Mouse (Mus musculus) MN1 (cell line): ENCODE results near the gene Rbms3.

Experiments used
- DNase-seq: peaks from one replicate; pipeline ENCODE4 v3.0.0-alpha.2; 2016; ENCODE audit warnings: low spot score

The Rbms3 gene

DNA sequence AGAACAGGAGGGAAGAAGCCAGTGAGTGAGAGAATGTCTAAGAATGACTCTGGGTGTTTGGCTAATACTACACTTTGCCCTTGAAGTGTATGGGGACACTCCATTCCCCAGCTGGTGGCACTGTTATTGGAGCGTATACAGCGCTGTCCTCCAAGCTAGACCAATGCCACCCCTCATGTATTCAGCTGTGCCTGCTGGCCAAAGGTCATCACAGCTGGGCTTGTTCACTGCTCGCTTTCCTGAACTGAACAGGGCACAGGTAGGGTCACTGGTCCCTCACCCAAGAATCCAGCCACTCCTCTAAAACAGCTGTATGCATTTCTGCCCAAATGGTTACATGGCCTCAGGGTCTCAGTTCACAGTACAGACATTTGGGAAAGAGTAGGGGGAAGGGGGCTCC lies 253.9 kb downstream of the Rbms3 start:
- DNase-seq, result no peak

DNA sequence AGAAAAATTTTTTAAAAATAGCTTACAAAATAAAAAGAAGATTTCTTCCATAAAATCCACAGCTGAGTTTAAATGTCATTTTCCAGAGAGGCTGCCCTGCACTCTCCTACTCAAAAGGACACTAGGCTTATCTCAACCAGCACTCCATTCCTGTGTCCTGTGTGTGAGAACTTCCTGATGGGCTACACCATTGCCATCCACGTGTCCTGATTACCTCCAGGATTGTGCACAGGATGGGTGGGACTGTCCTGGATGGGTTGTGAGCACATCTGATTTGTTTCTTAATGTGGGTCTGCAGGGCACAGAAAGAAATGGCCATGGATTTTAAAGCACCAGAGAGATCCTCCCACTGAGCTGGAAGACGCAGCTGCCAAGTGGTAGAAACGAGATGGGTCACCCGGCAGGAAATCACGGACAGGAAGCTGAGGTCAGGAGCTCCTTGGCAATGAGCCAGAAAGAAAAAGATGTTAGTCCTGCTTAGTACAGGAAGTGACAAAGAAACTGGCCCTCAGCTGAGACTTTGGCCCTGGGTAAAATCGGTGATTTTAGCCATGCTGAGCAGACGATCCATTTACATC lies 256.5 kb downstream of the Rbms3 start:
- DNase-seq, result peak; percentile 66

DNA sequence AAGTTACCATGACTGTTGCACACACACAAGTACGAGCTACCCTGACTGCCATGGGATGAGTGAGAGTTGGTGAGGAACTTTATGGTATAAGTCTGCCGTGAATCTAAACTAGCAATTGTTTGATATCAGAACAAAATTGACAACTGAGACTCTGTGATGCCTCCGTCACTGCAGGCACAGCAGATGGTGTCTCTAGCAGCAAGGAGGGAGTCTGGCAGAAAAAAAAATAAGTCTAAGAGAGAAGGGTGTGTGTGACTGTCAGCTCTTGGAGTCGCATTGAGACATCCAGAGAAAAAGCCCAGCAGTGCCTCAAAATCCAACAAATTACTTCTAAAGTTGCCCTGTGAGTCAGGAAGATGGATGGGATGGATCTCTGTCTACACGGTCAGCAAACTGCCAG lies 257.7 kb downstream of the Rbms3 start:
- no peak for DNase-seq

DNA sequence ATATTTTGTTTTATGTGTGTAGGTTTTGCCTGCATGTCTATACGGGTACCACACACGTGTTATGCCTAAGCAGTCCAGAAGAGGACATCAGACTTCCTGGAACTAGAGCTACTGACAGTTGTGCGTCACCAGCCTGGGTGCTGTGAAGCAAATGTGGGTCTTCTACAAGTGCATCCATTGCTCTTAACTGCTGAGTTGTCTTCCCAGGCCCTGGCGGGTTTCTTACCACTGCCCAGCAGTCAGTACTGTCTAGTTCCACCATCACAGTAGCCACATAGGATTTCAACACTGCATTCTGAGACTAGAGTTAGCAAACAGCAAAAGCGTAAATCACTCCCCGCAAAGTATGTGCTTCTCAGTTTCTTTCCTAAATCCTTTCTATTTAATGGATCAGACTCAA lies 259.6 kb downstream of the Rbms3 start:
- no peak for DNase-seq

DNA sequence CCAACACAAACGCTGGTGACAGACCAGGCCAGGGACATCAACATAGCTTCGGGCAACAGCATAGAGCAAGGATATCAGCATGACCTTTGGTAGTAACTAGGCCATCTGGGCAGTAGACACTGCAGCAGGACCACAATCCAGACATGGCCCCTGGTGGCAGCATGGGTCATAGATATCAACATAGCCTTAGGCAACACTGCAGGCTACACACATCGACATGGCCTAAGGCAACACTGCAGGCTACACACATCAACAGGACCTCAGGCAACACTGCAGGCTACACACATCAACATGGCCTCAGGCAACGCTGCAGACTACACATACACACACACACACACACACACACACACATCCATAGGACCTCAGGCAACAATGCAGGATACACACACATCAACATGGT lies 261.7 kb downstream of the Rbms3 start:
- no peak for DNase-seq

DNA sequence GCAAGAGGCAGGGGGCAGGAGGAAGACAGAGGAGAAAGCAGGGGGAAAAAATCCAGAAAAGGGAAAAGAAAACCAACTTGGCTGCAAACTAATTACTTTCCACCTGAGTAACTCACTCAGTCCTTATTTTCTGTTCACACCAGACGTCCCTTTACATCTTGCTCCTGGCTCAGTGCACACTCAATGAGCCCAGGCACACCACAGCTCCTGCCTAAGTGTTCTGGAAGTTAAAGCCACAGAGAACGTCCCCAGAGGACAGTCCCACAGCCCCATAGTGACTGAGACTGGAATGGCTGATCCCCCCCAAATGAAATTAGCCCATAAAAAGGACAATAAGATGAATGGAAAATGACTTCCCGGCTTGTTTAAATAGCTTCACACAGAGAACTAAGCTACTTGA lies 265.1 kb downstream of the Rbms3 start:
- no peak for DNase-seq

DNA sequence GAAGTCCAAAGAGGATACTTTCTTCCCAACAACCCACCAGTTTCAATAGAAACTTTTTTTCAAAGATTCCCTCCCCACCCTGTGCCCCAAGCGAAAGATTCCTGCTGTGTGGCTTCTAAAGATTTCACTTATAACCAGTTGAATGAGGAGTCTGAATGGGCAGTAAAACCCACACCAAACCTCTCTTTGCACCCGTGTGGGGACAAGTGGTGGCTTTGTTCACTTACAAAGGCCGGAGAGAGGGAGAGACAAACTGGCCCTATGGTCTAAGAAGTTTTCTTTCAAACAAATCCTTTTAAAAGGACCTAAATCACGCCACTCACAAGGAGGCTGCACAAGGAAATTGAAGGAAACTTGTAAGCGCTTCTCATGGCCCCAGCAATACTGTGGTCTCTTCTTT lies 268.3 kb downstream of the Rbms3 start:
- no peak for DNase-seq

DNA sequence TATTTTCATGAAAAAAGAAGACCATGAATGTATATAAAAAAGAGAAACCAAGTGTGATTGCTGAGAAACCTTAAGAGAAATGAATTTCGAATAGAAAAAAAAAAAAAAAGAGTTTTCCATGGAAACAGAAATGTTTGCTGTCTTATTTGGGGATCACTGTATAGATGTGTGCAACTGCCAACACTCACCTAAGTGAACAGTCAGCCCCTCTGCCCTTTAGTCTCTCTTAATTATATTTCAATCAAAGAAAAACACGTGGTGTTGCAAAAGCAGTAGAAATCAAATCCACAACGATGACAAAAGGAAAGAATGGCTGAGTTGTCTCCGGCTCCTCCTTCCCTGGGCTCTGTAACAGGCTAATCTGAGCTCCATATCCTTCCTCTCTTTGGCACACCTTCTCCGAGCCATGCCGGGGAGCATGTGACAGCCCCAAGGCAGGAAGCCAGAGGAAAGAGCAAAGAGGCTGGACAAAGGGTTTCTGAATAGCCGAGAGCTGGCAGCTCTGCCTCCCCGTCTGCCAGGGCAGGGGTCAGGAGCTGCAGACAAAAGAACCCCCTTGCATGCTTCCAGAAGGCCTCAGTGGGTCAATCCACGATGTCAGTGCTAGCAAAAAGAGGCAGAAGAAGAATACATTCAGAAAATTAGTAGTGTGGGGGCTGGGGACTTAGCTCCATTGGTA lies 272.8 kb downstream of the Rbms3 start:
- DNase-seq, result peak; percentile 62

DNA sequence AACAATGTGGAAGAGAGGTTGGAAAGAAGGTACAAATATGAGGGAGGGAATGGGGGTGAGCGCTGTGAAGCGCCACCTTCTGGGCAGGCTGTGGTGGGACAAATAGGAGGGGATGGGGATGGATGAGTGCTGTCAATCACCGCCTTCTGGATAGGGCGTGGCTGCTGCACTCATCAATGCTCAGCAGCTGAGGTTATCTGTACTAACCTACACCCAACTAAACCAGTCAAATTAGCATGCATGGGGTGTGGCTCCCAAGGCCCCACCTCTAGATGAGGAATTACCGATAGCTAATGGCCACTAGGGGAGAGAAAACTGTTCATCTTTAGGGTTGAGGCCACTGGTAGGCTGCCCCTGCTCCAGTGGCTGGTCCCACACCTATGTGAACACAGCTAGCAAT lies 274.2 kb downstream of the Rbms3 start:
- DNase-seq, result no peak

DNA sequence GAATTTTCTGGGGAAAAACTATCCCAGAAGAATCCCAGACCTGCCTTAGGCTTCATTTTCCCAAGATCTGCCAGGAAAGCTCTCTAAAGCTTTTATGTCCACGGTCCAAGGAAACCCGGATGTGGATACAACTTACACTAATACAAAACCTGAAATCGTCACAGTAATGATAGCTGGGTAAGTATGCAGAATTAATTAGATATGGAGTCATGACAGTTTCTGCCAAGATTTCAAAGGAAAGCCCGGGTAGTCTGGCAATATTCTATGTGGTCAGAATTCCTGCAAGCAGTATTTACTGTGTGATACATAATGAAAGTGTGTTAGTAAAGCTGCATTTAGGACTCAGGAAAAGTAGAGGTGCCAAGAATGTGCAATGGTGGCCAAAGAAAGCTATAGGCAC lies 287.4 kb downstream of the Rbms3 start:
- no peak for DNase-seq

DNA sequence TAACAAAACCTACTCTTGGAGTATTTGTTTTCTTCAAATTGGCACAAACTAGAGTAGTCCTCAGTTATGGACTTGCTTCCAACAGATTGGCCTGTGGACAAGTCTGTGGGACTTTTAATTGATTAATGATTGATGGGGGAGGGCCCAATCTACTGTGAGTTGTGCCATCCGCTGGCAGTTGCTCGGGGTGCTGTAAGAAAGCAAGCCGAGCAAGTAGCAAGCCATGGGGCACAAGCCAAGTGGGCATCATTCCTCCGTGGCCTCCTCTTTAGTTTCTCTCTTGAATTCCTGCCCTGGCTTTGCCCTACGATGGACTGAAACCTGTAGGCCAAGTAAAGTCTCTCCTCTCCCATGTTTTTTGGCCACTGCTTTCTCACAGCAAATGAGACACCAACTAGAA lies 299.0 kb downstream of the Rbms3 start:
- no peak for DNase-seq

DNA sequence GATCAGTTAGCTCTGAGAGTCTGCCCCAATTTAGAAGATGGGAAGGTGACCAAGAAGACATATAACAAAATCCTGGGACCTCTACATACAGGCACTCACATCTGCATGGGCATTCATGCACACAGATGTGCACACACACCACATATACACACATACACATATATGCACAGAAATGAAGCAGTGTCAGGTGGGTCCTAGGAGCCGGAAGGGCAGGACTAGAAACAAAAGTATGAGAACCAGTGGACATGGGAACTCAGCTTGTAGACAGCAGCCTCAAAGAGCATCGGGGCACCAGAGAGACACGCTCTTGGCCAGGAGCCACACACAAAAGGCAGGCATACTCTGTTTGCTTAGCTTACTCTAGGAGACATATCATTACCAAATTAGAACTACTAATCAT lies 310.4 kb downstream of the Rbms3 start:
- DNase-seq, result peak; percentile 13

DNA sequence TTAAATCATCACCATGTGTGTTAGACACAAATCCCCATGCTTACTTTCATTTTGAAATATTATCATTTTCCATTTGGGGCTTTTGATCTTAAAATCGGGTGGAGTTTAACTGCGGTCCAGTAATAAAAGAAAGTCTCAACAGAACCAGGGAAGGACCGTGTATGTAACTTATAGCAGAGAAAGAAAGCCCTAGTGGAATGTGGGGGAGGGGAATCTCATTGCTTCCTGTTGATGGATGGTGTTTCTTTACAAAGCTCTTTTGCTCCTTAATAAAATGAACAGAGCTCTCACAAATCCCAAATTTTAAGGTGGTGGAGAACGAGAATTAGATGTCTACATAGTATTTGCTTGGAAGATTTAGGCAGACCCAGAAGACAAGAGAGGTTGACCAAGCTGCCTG lies 311.3 kb downstream of the Rbms3 start:
- DNase-seq, result no peak

DNA sequence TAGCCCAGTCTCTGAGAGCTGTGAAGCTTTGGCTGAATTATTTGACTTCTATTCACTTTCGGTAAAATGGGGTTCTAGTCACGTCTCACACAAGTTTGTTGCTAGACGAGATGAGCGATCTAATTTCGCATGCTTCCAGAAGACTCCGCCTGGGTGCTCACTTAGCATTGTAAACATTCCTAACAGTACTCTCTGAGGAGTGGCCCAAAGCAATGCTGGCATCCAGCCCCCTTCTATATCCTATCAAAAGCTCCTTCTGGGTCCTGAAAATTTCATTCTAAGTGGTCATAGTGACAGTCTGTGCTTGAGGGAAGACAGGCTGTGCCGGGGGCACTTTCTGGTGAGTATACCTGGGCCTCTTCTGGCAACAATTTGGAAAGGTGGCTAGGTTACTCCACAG lies 312.5 kb downstream of the Rbms3 start:
- DNase-seq, result no peak

DNA sequence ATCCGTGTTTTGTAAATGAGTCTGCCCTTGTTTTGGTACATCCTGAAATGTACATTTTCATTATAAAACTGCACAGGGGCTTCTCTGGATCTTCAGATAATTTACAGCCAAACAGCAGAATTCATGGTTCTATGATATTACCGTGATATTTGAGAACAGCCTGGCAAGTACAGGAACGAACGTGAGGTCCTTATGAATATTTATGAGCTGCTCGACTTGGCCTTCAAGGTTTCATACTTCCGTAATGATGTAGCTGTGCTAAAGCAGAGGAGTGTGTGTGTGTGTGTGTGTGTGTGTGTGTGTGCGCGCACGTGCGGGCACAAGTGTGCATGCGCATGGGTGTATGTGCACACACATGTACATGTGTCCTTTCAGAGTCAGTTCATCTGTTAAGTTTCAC lies 316.1 kb downstream of the Rbms3 start:
- no peak for DNase-seq

DNA sequence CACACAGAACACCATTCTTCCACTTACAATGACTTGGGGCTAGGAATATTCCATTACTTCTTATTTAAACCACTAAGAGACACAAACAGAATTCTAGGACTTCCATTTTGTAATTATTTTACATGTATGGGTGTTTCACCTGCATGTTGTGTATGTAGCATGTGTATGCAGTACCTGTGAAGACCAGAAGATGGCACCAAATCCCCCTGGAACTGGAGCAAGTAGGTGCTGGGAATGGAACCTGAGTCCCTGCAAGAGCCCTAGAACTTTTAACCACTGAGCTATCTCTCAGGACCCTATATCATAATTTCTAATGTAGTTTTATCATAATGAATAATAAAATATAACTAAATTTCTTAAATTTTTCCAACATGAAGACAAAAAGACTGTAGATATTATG lies 319.9 kb downstream of the Rbms3 start:
- DNase-seq, result no peak

DNA sequence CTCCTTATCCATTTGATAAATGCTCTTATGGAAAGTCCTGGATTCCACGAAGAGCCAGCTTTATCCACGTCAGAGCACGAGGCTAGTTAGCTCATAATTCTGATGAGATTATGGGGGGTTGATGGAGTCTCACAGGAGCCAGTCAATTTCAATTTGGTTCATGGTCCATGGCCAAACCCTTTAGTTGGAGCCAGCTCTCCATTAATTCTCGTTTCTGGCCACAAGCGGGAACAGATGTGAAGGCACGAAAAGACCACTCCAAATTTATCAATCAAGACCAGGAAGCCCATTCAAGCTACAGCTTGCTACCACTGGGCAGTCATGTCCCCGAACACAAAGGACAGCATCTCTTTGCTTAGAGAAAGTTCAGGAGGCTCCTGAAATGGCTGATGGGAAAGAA lies 330.7 kb downstream of the Rbms3 start:
- DNase-seq, result no peak

DNA sequence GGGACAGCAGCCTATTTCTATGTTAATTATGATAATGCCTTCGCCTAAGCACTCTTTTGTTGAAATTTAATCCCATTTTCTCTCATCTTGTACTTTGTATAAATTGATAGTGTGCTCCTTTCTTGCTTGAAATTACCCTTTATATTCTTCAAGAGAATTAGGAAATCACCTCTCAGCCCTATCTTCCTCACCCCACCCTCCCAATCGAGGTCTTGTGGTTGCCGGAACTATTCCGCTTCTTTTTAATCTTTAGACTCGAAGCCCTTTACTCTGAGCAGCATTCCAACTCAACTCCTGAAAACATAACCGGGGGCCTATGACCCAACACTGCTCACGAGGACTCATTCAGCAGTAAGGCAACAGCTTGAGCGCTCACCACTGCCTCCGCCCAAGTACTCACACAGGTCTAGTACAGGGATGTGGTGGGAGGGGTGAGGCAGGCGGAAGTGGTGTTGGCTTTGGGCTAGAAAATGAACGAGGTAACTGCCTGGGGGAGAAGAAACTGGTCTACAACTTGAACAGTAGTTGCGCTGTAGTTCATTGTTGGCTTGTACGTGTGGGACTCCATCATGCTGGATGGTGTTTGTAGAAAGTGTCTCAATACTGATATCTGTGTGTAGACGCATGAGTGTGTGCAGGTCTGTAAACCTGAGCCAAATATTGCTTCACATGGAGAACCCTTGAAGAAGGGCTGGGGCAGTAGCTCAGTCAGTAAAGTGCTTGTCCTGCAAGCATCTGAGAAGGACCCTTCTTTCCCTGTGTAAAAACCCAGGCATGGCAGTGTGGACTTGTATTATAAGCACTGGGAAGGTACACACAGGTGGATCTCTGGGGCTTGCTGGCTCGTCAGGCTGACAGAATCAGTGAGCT lies 331.8 kb downstream of the Rbms3 start:
- no peak for DNase-seq

DNA sequence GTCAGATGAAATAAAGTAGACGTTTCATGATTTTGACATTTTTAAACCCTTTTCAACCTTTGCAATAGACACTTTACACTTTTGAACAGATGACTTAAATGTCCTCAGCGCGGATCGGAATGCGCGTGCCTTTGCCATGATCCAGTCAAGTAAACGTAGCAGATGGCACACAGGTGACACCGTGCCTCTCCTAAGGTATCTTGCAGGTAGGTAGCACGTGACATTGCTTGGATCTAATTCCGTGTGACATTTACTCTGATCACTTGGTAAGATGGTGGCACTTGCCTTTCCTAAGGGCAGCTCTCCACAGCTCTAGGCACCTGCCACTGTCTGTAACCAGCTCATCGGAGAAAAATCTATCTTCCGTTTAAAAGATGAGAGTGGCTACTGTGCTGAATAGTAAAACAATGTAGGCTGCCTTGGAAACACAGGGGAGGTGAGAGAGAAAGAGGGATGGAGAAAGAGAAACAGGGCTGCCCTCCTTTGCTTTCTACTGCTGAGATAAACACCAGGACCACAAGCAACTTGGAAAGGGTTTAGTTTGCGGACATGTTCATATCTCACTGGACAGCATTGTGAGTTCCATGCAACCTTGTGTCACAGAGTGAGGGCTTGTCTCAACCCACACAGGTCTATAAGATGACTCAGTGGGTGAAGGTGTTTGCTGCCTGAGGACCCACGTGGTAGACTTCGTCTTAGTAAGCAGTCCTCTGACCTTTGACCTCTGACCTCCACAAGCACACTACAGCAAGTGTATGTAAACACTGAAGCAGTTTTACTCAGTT lies 338.5 kb downstream of the Rbms3 start:
- no peak for DNase-seq

DNA sequence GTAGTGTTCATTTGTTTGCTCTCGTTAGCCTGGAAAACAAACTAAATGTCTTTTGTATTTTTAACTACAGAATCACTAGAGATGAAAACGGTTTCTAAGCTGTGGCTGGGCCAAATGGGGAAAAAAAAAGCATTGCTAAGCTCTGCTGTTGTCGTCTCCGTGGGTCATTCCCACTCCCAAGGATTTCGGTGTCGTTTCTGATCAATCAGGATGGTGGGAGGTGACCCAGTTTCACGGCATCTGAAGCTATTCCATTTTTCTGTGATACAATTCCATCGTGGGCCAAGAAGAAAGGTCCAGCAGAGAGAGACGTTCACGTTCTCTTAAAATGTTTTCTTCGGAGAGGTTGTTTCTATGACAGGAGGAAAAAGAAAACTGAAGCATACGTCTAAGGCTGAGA lies 354.9 kb downstream of the Rbms3 start:
- no peak for DNase-seq

DNA sequence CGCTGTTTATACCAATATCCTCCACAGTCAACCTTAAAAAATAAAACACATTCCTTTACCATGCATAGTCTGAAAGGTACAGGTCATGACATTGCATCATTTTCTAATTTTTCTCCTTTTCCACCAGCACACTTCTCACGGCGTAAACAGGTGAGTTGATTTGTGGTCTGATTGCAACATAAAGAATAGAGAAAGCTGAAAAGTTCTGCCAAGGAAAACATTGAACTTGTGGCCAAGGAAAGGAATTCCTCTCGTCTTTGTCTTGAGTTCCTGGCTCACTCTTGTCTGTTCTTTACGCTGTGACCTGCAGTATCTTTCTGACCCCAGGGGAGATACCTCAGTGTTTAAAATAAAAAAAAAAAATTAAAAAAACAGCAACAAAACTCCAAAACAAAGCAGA lies 370.1 kb downstream of the Rbms3 start:
- no peak for DNase-seq

DNA sequence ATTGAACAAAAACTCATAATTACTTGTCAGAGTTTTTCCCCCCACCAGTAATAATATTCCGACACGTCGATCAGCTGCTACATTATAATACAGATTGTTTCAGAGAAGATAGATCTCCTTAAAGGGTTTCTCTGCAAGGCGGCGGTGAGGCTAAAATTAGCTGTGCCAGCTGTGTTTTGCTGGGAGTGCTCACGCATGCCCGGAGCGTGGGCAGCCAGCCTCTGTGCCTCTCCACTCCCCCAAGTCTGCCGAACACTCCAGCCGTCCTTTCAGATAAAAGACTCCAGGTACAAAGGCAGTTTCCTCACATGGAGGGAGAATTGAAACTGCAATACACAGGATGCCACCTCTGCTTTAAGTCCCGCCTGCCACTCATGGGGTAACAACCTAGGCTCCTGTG lies 376.4 kb downstream of the Rbms3 start:
- peak; percentile 67 for DNase-seq

DNA sequence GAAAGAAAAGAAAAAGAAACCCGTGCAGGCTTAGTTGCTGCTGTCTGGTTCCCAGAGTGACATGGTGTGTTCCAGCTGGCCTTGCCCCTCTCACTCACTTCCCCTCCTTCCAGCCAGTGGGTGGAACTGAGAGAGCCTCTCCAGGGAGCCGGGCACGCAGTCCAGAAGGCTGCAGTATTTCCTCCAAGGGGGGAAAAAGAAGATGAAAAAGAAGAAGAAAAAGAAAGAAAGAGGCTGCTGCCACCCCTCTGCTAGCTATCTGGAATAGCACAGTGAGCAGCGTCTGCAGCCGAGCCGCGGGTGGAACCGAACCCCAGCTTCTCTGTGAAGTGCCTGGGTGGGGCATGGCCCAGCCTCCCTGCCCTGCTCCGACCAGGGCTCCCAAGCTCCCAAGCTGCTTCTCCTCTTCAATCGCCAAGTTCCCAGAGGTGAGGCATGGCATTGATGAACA lies 377.3 kb downstream of the Rbms3 start:
- peak; percentile 68 for DNase-seq
